Mouse (Mus musculus): Measurements from ENCODE around the gene Amer2. TPM values are rescaled to one million over a fixed set of nuclear protein-coding genes. Genes with fewer than 3 reads are reported as not detected.
A peak's percentile ranks its signal among the peaks of the same experiment; 100 is the strongest.

Amer2 gene
- polyA plus RNA-seq, 1 experiment from 2014 or later: 33.9 TPM

GRCm38 (mm10) chr14:60397321-60397720, 24.3 kb downstream of the Amer2 start:
- 95% methylated on average over 4 of the region's 4 CpGs for WGBS
- no peaks in the 10 kb centered on the region for H3K36me3 ChIP-seq
- no peak for ATAC-seq (ENCODE audit: low FRiP score, low read depth)

GRCm38 (mm10) chr14:60398861-60399260, 25.8 kb downstream of the Amer2 start:
- no peaks in the 10 kb centered on the region for H3K9me3 ChIP-seq
- H3K27me3 ChIP-seq: no peaks in the 10 kb centered on the region
- no peaks in the 10 kb centered on the region for H3K36me3 ChIP-seq
- peak; percentile 90 for ATAC-seq (ENCODE audit: low FRiP score, low read depth)
- H3K4me3 ChIP-seq: no peak overlapping the region
- WGBS: 5% methylated on average over 7 of the region's 7 CpGs
- H3K4me1 ChIP-seq (replicated peaks): peaks cover 29% of the 10 kb centered on the region
- H3K27ac ChIP-seq (replicated peaks): peak overlapping the region; percentile 71
- H3K4me2 ChIP-seq: no peak overlapping the region
- no peak overlapping the region for H3K9ac ChIP-seq

More at GRCm38 (mm10) chr14:60397321-60397720, 24.3 kb downstream of the Amer2 start:
- Histone ChIP-seq H3K27ac (replicated peaks) (no peak overlapping the region), H3K9me3 (no peaks in the 10 kb centered on the region), H3K27me3 (no peaks in the 10 kb centered on the region), H3K9ac (no peak overlapping the region), H3K4me2 (no peak overlapping the region), H3K4me3 (no peak overlapping the region), H3K4me1 (replicated peaks) (peaks cover 19% of the 10 kb centered on the region)

GRCm38 (mm10) chr14:60403228-60403627, 30.2 kb downstream of the Amer2 start:
- WGBS: 32% methylated on average over 2 of the region's 2 CpGs
- Histone ChIP-seq H3K36me3 (no peaks in the 10 kb centered on the region), H3K27me3 (no peaks in the 10 kb centered on the region), H3K9ac (no peak overlapping the region), H3K4me2 (no peak overlapping the region), H3K27ac (replicated peaks) (peak overlapping the region; percentile 32), H3K4me3 (no peak overlapping the region), H3K4me1 (replicated peaks) (peaks cover 37% of the 10 kb centered on the region), H3K9me3 (no peaks in the 10 kb centered on the region)
- no peak for ATAC-seq (ENCODE audit: low FRiP score, low read depth)

GRCm38 (mm10) chr14:60405829-60406228, 32.8 kb downstream of the Amer2 start:
- no peaks in the 10 kb centered on the region for H3K27me3 ChIP-seq
- H3K4me3 ChIP-seq: no peak overlapping the region
- WGBS: 74% methylated on average over 2 of the region's 2 CpGs
- no peak for ATAC-seq (ENCODE audit: low FRiP score, low read depth)
- no peaks in the 10 kb centered on the region for H3K36me3 ChIP-seq
- no peaks in the 10 kb centered on the region for H3K9me3 ChIP-seq
- no peak overlapping the region for H3K9ac ChIP-seq
- peaks cover 45% of the 10 kb centered on the region for H3K4me1 ChIP-seq (replicated peaks)
- no peak overlapping the region for H3K27ac ChIP-seq (replicated peaks)
- no peak overlapping the region for H3K4me2 ChIP-seq

GRCm38 (mm10) chr14:60406543-60406942, 33.5 kb downstream of the Amer2 start:
- no peaks in the 10 kb centered on the region for H3K27me3 ChIP-seq
- no peak overlapping the region for H3K9ac ChIP-seq
- no peak for ATAC-seq (ENCODE audit: low FRiP score, low read depth)
- no peak overlapping the region for H3K4me2 ChIP-seq
- H3K36me3 ChIP-seq: no peaks in the 10 kb centered on the region
- H3K4me1 ChIP-seq (replicated peaks): peaks cover 50% of the 10 kb centered on the region
- H3K4me3 ChIP-seq: no peak overlapping the region
- no peaks in the 10 kb centered on the region for H3K9me3 ChIP-seq
- H3K27ac ChIP-seq (replicated peaks): no peak overlapping the region
- WGBS: 90% methylated on average over 5 of the region's 5 CpGs

- H3K9me3 ChIP-seq: no peaks in the 10 kb centered on the region
- no peak overlapping the region for H3K4me2 ChIP-seq
- no peak for ATAC-seq (ENCODE audit: low FRiP score, low read depth)
- 70% methylated on average over 9 of the region's 9 CpGs for WGBS
- H3K4me1 ChIP-seq (replicated peaks): peaks cover 44% of the 10 kb centered on the region
- no peaks in the 10 kb centered on the region for H3K36me3 ChIP-seq
- H3K27me3 ChIP-seq: no peaks in the 10 kb centered on the region
- H3K9ac ChIP-seq: no peak overlapping the region
- H3K4me3 ChIP-seq: no peak overlapping the region
- no peak overlapping the region for H3K27ac ChIP-seq (replicated peaks)
Observed at GRCm38 (mm10) chr14:60407319-60407718, 34.3 kb downstream of the Amer2 start.

GRCm38 (mm10) chr14:60409702-60410491, 36.8 kb downstream of the Amer2 start:
- peaks cover 44% of the 10 kb centered on the region for H3K4me1 ChIP-seq (replicated peaks)
- no peaks in the 10 kb centered on the region for H3K9me3 ChIP-seq
- peak overlapping the region; percentile 76 for H3K27ac ChIP-seq (replicated peaks)
- peak overlapping the region; percentile 13; the same call in 1 of the 2 replicates for H3K4me3 ChIP-seq
- H3K9ac ChIP-seq: no peak overlapping the region
- ATAC-seq (ENCODE audit: low FRiP score, low read depth): peak; percentile 86
- 13% methylated on average over 12 of the region's 12 CpGs for whole genome bisulfite sequencing
- peak overlapping the region; percentile 50 for H3K4me2 ChIP-seq
- no peaks in the 10 kb centered on the region for H3K36me3 ChIP-seq
- no peaks in the 10 kb centered on the region for H3K27me3 ChIP-seq

- H3K36me3 ChIP-seq: no peaks in the 10 kb centered on the region
- no peak overlapping the region for H3K9ac ChIP-seq
- no peak overlapping the region for H3K4me3 ChIP-seq
- H3K4me2 ChIP-seq: no peak overlapping the region
- 0 out of 2 replicates have a peak, but pooled peaks have one; percentile 13 for ATAC-seq (ENCODE audit: low FRiP score, low read depth)
- H3K27ac ChIP-seq (replicated peaks): no peak overlapping the region
- WGBS: 37% methylated on average over 6 of the region's 6 CpGs
- no peaks in the 10 kb centered on the region for H3K27me3 ChIP-seq
- H3K9me3 ChIP-seq: no peaks in the 10 kb centered on the region
- peaks cover 48% of the 10 kb centered on the region for H3K4me1 ChIP-seq (replicated peaks)
Observed at GRCm38 (mm10) chr14:60411229-60411628, 38.2 kb downstream of the Amer2 start.

GRCm38 (mm10) chr14:60414691-60415090, 41.6 kb downstream of the Amer2 start:
- H3K27me3 ChIP-seq: no peaks in the 10 kb centered on the region
- peaks cover 31% of the 10 kb centered on the region for H3K4me1 ChIP-seq (replicated peaks)
- no peaks in the 10 kb centered on the region for H3K9me3 ChIP-seq
- H3K27ac ChIP-seq (replicated peaks): peak overlapping the region; percentile 67
- WGBS: 50% methylated on average over 8 of the region's 8 CpGs
- peak overlapping the region; percentile 20; the same call in 1 of the 2 replicates for H3K4me2 ChIP-seq
- H3K36me3 ChIP-seq: no peaks in the 10 kb centered on the region
- ATAC-seq (ENCODE audit: low FRiP score, low read depth): peak; percentile 61; the same call in 1 of the 2 replicates
- H3K9ac ChIP-seq: no peak overlapping the region
- H3K4me3 ChIP-seq: no peak overlapping the region

- Histone ChIP-seq H3K36me3 (no peaks in the 10 kb centered on the region), H3K4me3 (no peak overlapping the region), H3K4me2 (no peak overlapping the region), H3K27me3 (no peaks in the 10 kb centered on the region), H3K9me3 (no peaks in the 10 kb centered on the region), H3K9ac (no peak overlapping the region), H3K27ac (replicated peaks) (no peak overlapping the region), H3K4me1 (replicated peaks) (peaks cover 14% of the 10 kb centered on the region)
- ATAC-seq (ENCODE audit: low FRiP score, low read depth): no peak
- WGBS: 81% methylated on average over 5 of the region's 5 CpGs
Observed at GRCm38 (mm10) chr14:60417924-60418323, 44.9 kb downstream of the Amer2 start.

GRCm38 (mm10) chr14:60422920-60423319, 49.9 kb downstream of the Amer2 start:
- WGBS: 87% methylated on average over 2 of the region's 2 CpGs
- Histone ChIP-seq H3K9me3 (no peaks in the 10 kb centered on the region), H3K4me2 (no peak overlapping the region), H3K4me1 (replicated peaks) (peaks cover 4% of the 10 kb centered on the region), H3K27me3 (no peaks in the 10 kb centered on the region), H3K9ac (no peak overlapping the region), H3K27ac (replicated peaks) (no peak overlapping the region), H3K36me3 (no peaks in the 10 kb centered on the region), H3K4me3 (no peak overlapping the region)
- ATAC-seq (ENCODE audit: low FRiP score, low read depth): no peak

- Histone ChIP-seq H3K4me2 (no peak overlapping the region), H3K4me3 (no peak overlapping the region), H3K9me3 (no peaks in the 10 kb centered on the region), H3K36me3 (no peaks in the 10 kb centered on the region), H3K9ac (no peak overlapping the region), H3K4me1 (replicated peaks) (peaks cover 13% of the 10 kb centered on the region), H3K27me3 (no peaks in the 10 kb centered on the region), H3K27ac (replicated peaks) (no peak overlapping the region)
- 71% methylated on average over 3 of the region's 3 CpGs for WGBS
- no peak for ATAC-seq (ENCODE audit: low FRiP score, low read depth)
Observed at GRCm38 (mm10) chr14:60424174-60424573, 51.1 kb downstream of the Amer2 start.
